Mouse (Mus musculus) C3H10T1/2 (cell line): ENCODE measurements around the gene Lpar6. TPM values are rescaled to one million over a fixed set of nuclear protein-coding genes. Genes with fewer than 3 reads are reported as not detected.

ENCODE experiments used
- polyA plus RNA-seq, 2 experiments: library from polyadenylated mRNA; unstranded; fragments of >200 nt; fragmentation: generic; extraction: Trizol; gene quantifications; one replicate each; pipeline ENCODE4 v1.2.1; 2012; ENCODE audit warnings: missing spikeins in 2 of 2

The Lpar6 gene
- polyA plus RNA-seq: under 1 TPM; 0.13 to 0.97 TPM

GRCm38 (mm10) chr14:73237848-73238321, at the start of gene Lpar6:
Gene Lpar6, plus strand, starts transcription at chr14:73237895.

Other genes starting within 250 kb of the Lpar6 start
- not detected for gene Cysltr2, start 188.8 kb upstream of the Lpar6 start, polyA plus RNA-seq
- 10 to 100 TPM in 1 of 2 experiments, 1 to 10 TPM in 1; 3.8 to 27.5 TPM for gene Rcbtb2, start 114.9 kb upstream of the Lpar6 start, polyA plus RNA-seq
- 1 to 10 TPM in 1 of 2 experiments, under 1 TPM in 1; 0.34 to 1.6 TPM for gene Rb1, start 87.9 kb downstream of the Lpar6 start, polyA plus RNA-seq
- gene Itm2b, start 147.4 kb downstream of the Lpar6 start, polyA plus RNA-seq: 100 to 1,000 TPM; 124 to 644 TPM